Comparison of ENCODE assay signal across 20 mouse cellular contexts in genomic region chr7:93936925-93937324, GRCm38 (mm10).
"Had no signal": no experiment of that assay in that cellular context is flagged by ENCODE, and none has a peak within 500 bp of the region (broad histone marks: within the 10 kb centered on the region; RNA-seq: fewer than 3 reads in every experiment).

No protein-coding gene starts in this region.

- H3K4me3 ChIP-seq: lung, embryonic 15.5 days; megakaryocyte, embryonic 14.5 days; midbrain, embryonic 13.5 days; midbrain, embryonic 15.5 days; neural tube, embryonic 13.5 days; neural tube, embryonic 15.5 days; stomach, embryonic 15.5 days had no signal

- DNase-seq: liver, postnatal 0 days; lung, adult 2 months; lung, postnatal 14 days; lung, postnatal 36 days; retina, postnatal 1 day; right cerebral cortex, adult 18-20 months; right cerebral cortex, postnatal 25 days; thymus, adult 2 months; thymus, postnatal 25 days had no signal

- H3K27me3 ChIP-seq: lung, embryonic 15.5 days; megakaryocyte, embryonic 14.5 days; midbrain, embryonic 13.5 days; midbrain, embryonic 15.5 days; neural tube, embryonic 13.5 days; neural tube, embryonic 15.5 days; stomach, embryonic 15.5 days had no signal

- H3K9me3 ChIP-seq: lung, embryonic 15.5 days; megakaryocyte, embryonic 14.5 days; midbrain, embryonic 13.5 days; midbrain, embryonic 15.5 days; neural tube, embryonic 13.5 days; neural tube, embryonic 15.5 days; stomach, embryonic 15.5 days had no signal

- ATAC-seq: liver, postnatal 0 days; lung, postnatal 0 days; midbrain, embryonic 13.5 days; midbrain, embryonic 15.5 days had no signal

- H3K4me2 ChIP-seq: lung, embryonic 15.5 days; midbrain, embryonic 11.5 days; midbrain, embryonic 13.5 days; midbrain, embryonic 15.5 days; neural tube, embryonic 13.5 days; neural tube, embryonic 15.5 days; stomach, embryonic 15.5 days had no signal

- H3K4me1 ChIP-seq: lung, embryonic 15.5 days; megakaryocyte, embryonic 14.5 days; midbrain, embryonic 13.5 days; midbrain, embryonic 15.5 days; neural tube, embryonic 13.5 days; neural tube, embryonic 15.5 days; stomach, embryonic 15.5 days had no signal

- H3K9ac ChIP-seq: liver, postnatal 0 days; lung, embryonic 15.5 days; midbrain, embryonic 13.5 days; midbrain, embryonic 15.5 days; neural tube, embryonic 13.5 days; neural tube, embryonic 15.5 days; stomach, embryonic 15.5 days had no signal

- H3K36me3 ChIP-seq: lung, embryonic 15.5 days; midbrain, embryonic 13.5 days; midbrain, embryonic 15.5 days; neural tube, embryonic 13.5 days; neural tube, embryonic 15.5 days; stomach, embryonic 15.5 days had no signal

- H3K27ac ChIP-seq: lung, embryonic 15.5 days; macrophage; midbrain, embryonic 13.5 days; midbrain, embryonic 15.5 days; neural tube, embryonic 13.5 days; neural tube, embryonic 15.5 days; stomach, embryonic 15.5 days; stomach, postnatal 0 days had no signal
